Mouse (Mus musculus) heart, adult 8-10 months (tissue): Measurements from ENCODE around the gene Scrn3. TPM values are rescaled to one million over a fixed set of nuclear protein-coding genes. Genes with fewer than 3 reads are reported as not detected.

Experiments
- DNase-seq: peaks from one replicate; pipeline ENCODE4 v3.0.0; 2022; ENCODE audit warnings: low spot score
- total RNA-seq, 4 experiments: library from RNA; stranded (reverse); gene quantifications; 2 replicates each; pipeline ENCODE4 v1.2.4; 2022

Scrn3 gene
- total RNA-seq, 4 experiments from 2014 or later: 31.2 to 38.6 (median 32.3) TPM

GRCm38 (mm10) chr2:73317426-73317825, 5.0 kb downstream of the Scrn3 start:
- DNase-seq: no peak

GRCm38 (mm10) chr2:73319218-73319617, 6.8 kb downstream of the Scrn3 start:
- DNase-seq: no peak

GRCm38 (mm10) chr2:73322991-73323390, 10.6 kb downstream of the Scrn3 start:
- DNase-seq: no peak

GRCm38 (mm10) chr2:73325871-73326270, 13.5 kb downstream of the Scrn3 start:
- DNase-seq: peak; percentile 33

- DNase-seq: no peak
Measured at GRCm38 (mm10) chr2:73335949-73336348, 23.5 kb downstream of the Scrn3 start.

GRCm38 (mm10) chr2:73338415-73338814, 26.0 kb downstream of the Scrn3 start:
- DNase-seq: no peak

GRCm38 (mm10) chr2:73343701-73344100, 31.3 kb downstream of the Scrn3 start:
- no peak for DNase-seq

GRCm38 (mm10) chr2:73345204-73345603, 32.8 kb downstream of the Scrn3 start:
- no peak for DNase-seq

GRCm38 (mm10) chr2:73346345-73347086, 34.1 kb downstream of the Scrn3 start:
- DNase-seq: no peak

- no peak for DNase-seq
Measured at GRCm38 (mm10) chr2:73347136-73347535, 34.7 kb downstream of the Scrn3 start.

- no peak for DNase-seq
Measured at GRCm38 (mm10) chr2:73347766-73348165, 35.4 kb downstream of the Scrn3 start.

- no peak for DNase-seq
Measured at GRCm38 (mm10) chr2:73348221-73348620, 35.8 kb downstream of the Scrn3 start.

- no peak for DNase-seq
Measured at GRCm38 (mm10) chr2:73351496-73351895, 39.1 kb downstream of the Scrn3 start.

- DNase-seq: peak; percentile 19
Measured at GRCm38 (mm10) chr2:73351927-73352374, 39.5 kb downstream of the Scrn3 start.

- no peak for DNase-seq
Measured at GRCm38 (mm10) chr2:73357004-73357403, 44.6 kb downstream of the Scrn3 start.

GRCm38 (mm10) chr2:73359941-73360340, 47.5 kb downstream of the Scrn3 start:
- no peak for DNase-seq

GRCm38 (mm10) chr2:73360536-73360935, 48.1 kb downstream of the Scrn3 start:
- DNase-seq: no peak

GRCm38 (mm10) chr2:73363448-73363847, 51.0 kb downstream of the Scrn3 start:
- DNase-seq: no peak

GRCm38 (mm10) chr2:73371530-73372335, 59.3 kb downstream of the Scrn3 start:
- DNase-seq: no peak

- no peak for DNase-seq
Measured at GRCm38 (mm10) chr2:73378326-73378725, 65.9 kb downstream of the Scrn3 start.

GRCm38 (mm10) chr2:73379656-73380055, 67.3 kb downstream of the Scrn3 start:
- DNase-seq: no peak

GRCm38 (mm10) chr2:73380298-73380975, 68.0 kb downstream of the Scrn3 start:
- DNase-seq: no peak
